Mouse (Mus musculus) kidney, embryonic 14.5 days (tissue): ENCODE data around the gene Olfr741. TPM values are rescaled to one million over a fixed set of nuclear protein-coding genes. Genes with fewer than 3 reads are reported as not detected.

Experiments used
- ATAC-seq: fragments of 200-750 bp; cut with Nextera tagmentation; 2 replicates; pipeline ENCODE4 v1.8.0; 2017; ENCODE audit warnings: moderate number of reproducible peaks, mild to moderate bottlenecking, moderate TSS enrichment, moderate library complexity; ENCODE audit not compliant: low FRiP score, low TSS enrichment
- H3K27ac ChIP-seq: fragments of 300-500 bp; sonication (generic); 2 replicates; pipeline ENCODE4 v1.5.1; 2014; ENCODE audit warnings: low read depth, mild to moderate bottlenecking, low read length, moderate library complexity, mixed read lengths
- H3K27me3 ChIP-seq: fragments of 300-500 bp; sonication (generic); 2 replicates; pipeline ENCODE4 v1.6.1; 2014; ENCODE audit warnings: mild to moderate bottlenecking, low read length; ENCODE audit not compliant: control insufficient read depth, insufficient read depth
- H3K36me3 ChIP-seq: fragments of 300-500 bp; sonication (generic); 2 replicates; pipeline ENCODE4 v1.6.1; 2014; ENCODE audit warnings: low read length, mixed read lengths; ENCODE audit not compliant: control insufficient read depth, insufficient read depth
- H3K4me1 ChIP-seq: fragments of 300-500 bp; sonication (generic); 2 replicates; pipeline ENCODE4 v1.6.1; 2014; ENCODE audit warnings: low read length, mixed read lengths; ENCODE audit not compliant: control insufficient read depth, insufficient read depth
- H3K4me2 ChIP-seq: fragments of 300-500 bp; sonication (generic); replicated peaks from 2 replicates; pipeline ENCODE4 v1.6.1; 2014; ENCODE audit warnings: low read depth, mild to moderate bottlenecking, low read length
- H3K4me3 ChIP-seq: fragments of 300-500 bp; sonication (generic); 2 replicates; pipeline ENCODE4 v1.5.1; 2014; ENCODE audit warnings: mild to moderate bottlenecking, low read length
- H3K9ac ChIP-seq: fragments of 300-500 bp; sonication (generic); 2 replicates; pipeline ENCODE4 v1.6.1; 2014; ENCODE audit warnings: low read depth, mild to moderate bottlenecking, low read length, moderate library complexity
- H3K9me3 ChIP-seq: fragments of 300-500 bp; sonication (generic); 2 replicates; pipeline ENCODE4 v1.6.1; 2016; ENCODE audit warnings: low read length; ENCODE audit not compliant: control insufficient read depth
- WGBS: fragments of 180-500 bp; shearing (Covaris S2); extraction: QIAGEN DNeasy Blood & Tissue Kit; methylation state at CpG from one replicate; pipeline ENCODE4 v1.1.7; 2014; 5-methylcytosine and 5-hydroxymethylcytosine counted together
- polyA plus RNA-seq: library from polyadenylated mRNA; unstranded; fragments of >200 nt; fragmentation: Nextera tagmentation; extraction: Ambion mirVana; gene quantifications from 2 replicates; pipeline ENCODE4 v1.2.1, GENCODE M21; 2014

The Olfr741 gene
- not detected in 2 replicates for polyA plus RNA-seq

GRCm38 (mm10) chr14:50472438-50472837 is at the start of gene Olfr741:
TSS of gene Olfr741 (plus strand) at chr14:50472738.
- no peak within 1 kb of the TSS for H3K4me2 ChIP-seq
- no peak within 1 kb of the TSS for H3K9ac ChIP-seq
- H3K9me3 ChIP-seq: no peaks in the 10 kb centered on the region
- no peaks in the 10 kb centered on the region for H3K36me3 ChIP-seq
- H3K4me3 ChIP-seq: no peak within 1 kb of the TSS
- H3K4me1 ChIP-seq: no peaks in the 10 kb centered on the region
- WGBS: 74% methylated on average over 2 of the region's 2 CpGs
- ATAC-seq: no peak
- no peak within 1 kb of the TSS for H3K27ac ChIP-seq
- H3K27me3 ChIP-seq: no peaks in the 10 kb centered on the region

DNA sequence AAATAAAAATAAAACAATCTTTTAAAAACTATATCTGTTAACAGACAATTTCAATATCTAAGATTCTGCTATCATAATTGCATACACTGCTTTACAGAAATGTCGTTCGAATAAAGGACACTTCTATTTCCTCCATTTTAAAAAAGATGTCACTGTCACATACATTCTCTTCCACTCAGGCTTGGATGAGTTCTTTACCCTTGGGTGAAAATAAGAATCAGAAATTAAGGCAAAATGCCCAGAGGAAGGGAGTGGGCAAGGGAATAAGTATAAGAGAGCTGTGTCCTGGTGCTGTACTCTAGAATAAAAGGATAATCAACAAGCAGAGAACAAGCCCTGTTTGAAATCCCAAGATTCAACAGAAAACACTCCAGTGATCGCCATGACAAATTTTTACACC is 27.3 kb upstream of the Olfr741 start, which contains the start of gene Olfr740:
Olfr740 (plus strand) TSS at position 301 of the 400 bp plus-strand sequence.
- Histone ChIP-seq H3K4me1 (no peaks in the 10 kb centered on the region), H3K4me2 (no peak within 1 kb of the TSS), H3K4me3 (no peak within 1 kb of the TSS), H3K36me3 (no peaks in the 10 kb centered on the region), H3K27ac (no peak within 1 kb of the TSS), H3K9me3 (no peaks in the 10 kb centered on the region), H3K27me3 (no peaks in the 10 kb centered on the region), H3K9ac (no peak within 1 kb of the TSS)
- ATAC-seq: no peak
- WGBS: 81% methylated on average over 3 of the region's 3 CpGs

DNA sequence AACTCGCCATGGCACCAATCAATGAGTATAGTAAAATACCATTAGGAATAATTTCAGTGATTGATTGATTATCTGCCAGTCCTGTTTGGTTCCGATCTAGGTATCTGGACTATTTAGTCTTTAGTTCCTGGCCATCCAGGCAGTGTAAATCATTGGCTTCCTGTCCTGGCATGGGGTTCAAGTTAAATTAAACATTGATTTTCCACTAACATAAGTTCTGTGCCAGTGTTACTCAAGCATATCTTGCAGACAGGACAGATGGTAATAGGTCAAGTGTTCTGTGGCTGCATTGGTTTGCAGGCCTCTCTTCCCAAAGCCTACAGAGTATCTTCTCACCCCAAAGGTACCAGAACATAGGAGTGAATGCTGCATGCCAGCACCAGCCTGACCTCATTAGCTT is 5.9 kb downstream of the Olfr741 start:
- no peak overlapping the region for H3K4me3 ChIP-seq
- H3K9me3 ChIP-seq: no peaks in the 10 kb centered on the region
- no peak overlapping the region for H3K9ac ChIP-seq
- ATAC-seq: no peak
- H3K4me1 ChIP-seq: no peaks in the 10 kb centered on the region
- H3K36me3 ChIP-seq: no peaks in the 10 kb centered on the region
- H3K27me3 ChIP-seq: no peaks in the 10 kb centered on the region
- no peak overlapping the region for H3K4me2 ChIP-seq
- no peak overlapping the region for H3K27ac ChIP-seq
- 70% methylated on average over 2 of the region's 2 CpGs for WGBS

DNA sequence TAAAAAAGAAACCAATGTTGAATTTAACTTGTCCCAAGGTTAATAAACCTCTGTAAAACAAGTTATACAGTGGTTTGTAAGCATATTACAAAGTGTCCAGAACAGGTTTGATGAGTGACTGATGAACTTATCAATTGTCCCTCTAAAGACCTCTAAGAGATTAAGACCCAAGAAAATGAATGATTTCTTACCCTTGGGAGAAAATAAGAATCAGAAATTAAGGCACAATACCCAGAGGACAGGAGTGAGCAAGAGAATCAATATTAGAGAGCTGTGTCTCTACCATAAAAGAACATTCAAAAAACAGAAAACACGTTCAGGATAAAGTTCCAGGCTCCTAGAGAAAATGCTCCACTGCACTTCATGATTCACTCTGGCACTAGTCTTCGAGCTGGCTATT is 30.8 kb downstream of the Olfr741 start, which contains the start of gene Olfr742:
Olfr742 (plus strand) TSS at position 301 of the 400 bp plus-strand sequence.
- H3K27ac ChIP-seq: no peak within 1 kb of the TSS
- no peaks in the 10 kb centered on the region for H3K9me3 ChIP-seq
- H3K9ac ChIP-seq: no peak within 1 kb of the TSS
- H3K4me3 ChIP-seq: no peak within 1 kb of the TSS
- H3K4me1 ChIP-seq: no peaks in the 10 kb centered on the region
- no peak for ATAC-seq
- no peak within 1 kb of the TSS for H3K4me2 ChIP-seq
- H3K27me3 ChIP-seq: no peaks in the 10 kb centered on the region
- no peaks in the 10 kb centered on the region for H3K36me3 ChIP-seq
- WGBS: 68% methylated on average over 2 of the region's 2 CpGs

DNA sequence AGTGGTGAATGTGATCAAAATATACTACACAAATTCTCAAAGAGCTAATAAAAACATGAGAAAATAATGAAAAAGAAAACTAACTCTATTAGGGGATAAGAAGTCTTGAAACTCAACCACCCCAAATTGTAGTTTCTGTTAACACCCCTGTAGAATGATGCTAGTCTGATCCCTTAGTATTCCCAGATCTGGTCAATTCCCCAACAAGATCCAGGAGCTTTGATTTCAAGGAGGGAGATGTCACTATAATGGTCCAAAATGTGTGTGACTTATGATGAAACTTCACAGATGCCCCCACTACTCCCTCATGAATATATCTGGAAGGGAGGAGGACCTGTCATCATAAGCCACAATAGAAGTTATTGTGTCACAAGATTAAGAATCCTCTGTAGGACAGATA is 49.0 kb downstream of the Olfr741 start, which contains the start of gene Olfr743:
Olfr743 (plus strand) TSS at position 301 of the 400 bp plus-strand sequence.
- Histone ChIP-seq H3K4me3 (no peak within 1 kb of the TSS), H3K9ac (no peak within 1 kb of the TSS), H3K4me1 (no peaks in the 10 kb centered on the region), H3K27me3 (no peaks in the 10 kb centered on the region), H3K9me3 (no peaks in the 10 kb centered on the region), H3K36me3 (no peaks in the 10 kb centered on the region), H3K4me2 (no peak within 1 kb of the TSS), H3K27ac (no peak within 1 kb of the TSS)
- ATAC-seq: no peak

Other genes starting within 250 kb of the Olfr741 start
- not detected in 2 replicates for gene Olfr731, start 230.9 kb upstream of the Olfr741 start, polyA plus RNA-seq
- gene Olfr732, start 188.5 kb upstream of the Olfr741 start, polyA plus RNA-seq: not detected in 2 replicates
- gene Olfr733, start 171.2 kb upstream of the Olfr741 start, polyA plus RNA-seq: not detected in 2 replicates
- gene Olfr734, start 146.0 kb upstream of the Olfr741 start, polyA plus RNA-seq: not detected in 2 replicates
- gene Olfr735, start 123.9 kb upstream of the Olfr741 start, polyA plus RNA-seq: not detected in 2 replicates
- gene Tlr11, start 114.8 kb upstream of the Olfr741 start, polyA plus RNA-seq: not detected in 2 replicates
- gene Olfr736, start 91.6 kb upstream of the Olfr741 start, polyA plus RNA-seq: not detected in 2 replicates
- not detected in 2 replicates for gene Olfr738, start 65.2 kb upstream of the Olfr741 start, polyA plus RNA-seq
- not detected in 2 replicates for gene Olfr739, start 54.1 kb upstream of the Olfr741 start, polyA plus RNA-seq
- gene Olfr740, start 27.2 kb upstream of the Olfr741 start, polyA plus RNA-seq: not detected in 2 replicates
- gene Olfr742, start 30.9 kb downstream of the Olfr741 start, polyA plus RNA-seq: not detected in 2 replicates
- gene Olfr743, start 49.1 kb downstream of the Olfr741 start, polyA plus RNA-seq: not detected in 2 replicates
- gene Olfr744, start 142.1 kb downstream of the Olfr741 start, polyA plus RNA-seq: not detected in 2 replicates
- not detected in 2 replicates for gene Olfr745, start 166.7 kb downstream of the Olfr741 start, polyA plus RNA-seq
- not detected in 2 replicates for gene Olfr746, start 174.3 kb downstream of the Olfr741 start, polyA plus RNA-seq
- not detected in 2 replicates for gene Olfr747, start 220.5 kb downstream of the Olfr741 start, polyA plus RNA-seq
- not detected in 2 replicates for gene Olfr748, start 234.6 kb downstream of the Olfr741 start, polyA plus RNA-seq